Mouse (Mus musculus) retina, adult 2 months (tissue): ENCODE results near the gene Gm9789.
"Not testable (repeated sequence)": the region's sequence is repeated elsewhere in the genome, so short reads cannot be mapped to it uniquely, and the experiment has no call there.

ENCODE experiments used
- DNase-seq: peaks from one replicate; pipeline ENCODE4 v3.0.0-alpha.2; 2012; ENCODE audit warnings: low read depth, low spot score

Gene Gm9789

DNA sequence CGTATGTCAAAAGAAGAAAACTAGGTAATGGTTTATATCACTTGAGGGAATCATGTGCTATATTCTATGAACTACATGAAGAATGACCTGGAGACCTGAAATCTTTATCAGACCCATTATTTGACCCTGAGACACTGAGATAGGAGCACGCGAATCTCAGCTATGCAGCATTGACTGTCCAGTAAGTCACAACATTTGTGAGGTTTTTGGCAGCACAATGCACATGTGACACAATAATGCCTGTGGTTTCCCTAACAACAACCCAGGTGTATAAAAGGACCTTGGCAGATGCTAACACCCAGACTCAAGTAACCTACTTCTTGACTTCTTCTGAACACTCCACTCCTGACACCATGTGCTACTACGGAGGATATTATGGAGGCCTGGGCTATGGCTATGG, at the start of gene Gm9789:
Gm9789 (plus strand) TSS at position 301 of the 400 bp plus-strand sequence.
- DNase-seq: no peak

DNA sequence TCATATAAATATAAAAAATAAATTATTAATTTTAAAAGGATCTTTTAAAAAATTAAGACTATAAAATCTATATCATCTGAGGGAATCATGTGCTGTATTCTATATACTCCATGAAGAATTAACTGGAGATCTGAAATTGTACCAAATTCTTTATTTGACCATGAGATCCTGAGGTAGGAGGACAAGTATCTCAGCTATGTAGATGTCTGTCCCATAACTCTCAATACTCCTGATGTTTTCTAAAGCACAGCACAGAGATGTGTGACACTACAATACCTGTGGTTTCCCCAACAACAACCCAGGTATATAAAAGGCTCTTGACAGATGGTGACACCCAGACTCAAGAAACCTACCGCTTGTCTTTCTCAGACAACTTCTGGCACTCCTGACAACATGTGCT, 17.2 kb upstream of the Gm9789 start, which contains the start of gene Gm6358:
Gm6358 (plus strand) TSS at position 301 of the 400 bp plus-strand sequence.
- DNase-seq: no peak

DNA sequence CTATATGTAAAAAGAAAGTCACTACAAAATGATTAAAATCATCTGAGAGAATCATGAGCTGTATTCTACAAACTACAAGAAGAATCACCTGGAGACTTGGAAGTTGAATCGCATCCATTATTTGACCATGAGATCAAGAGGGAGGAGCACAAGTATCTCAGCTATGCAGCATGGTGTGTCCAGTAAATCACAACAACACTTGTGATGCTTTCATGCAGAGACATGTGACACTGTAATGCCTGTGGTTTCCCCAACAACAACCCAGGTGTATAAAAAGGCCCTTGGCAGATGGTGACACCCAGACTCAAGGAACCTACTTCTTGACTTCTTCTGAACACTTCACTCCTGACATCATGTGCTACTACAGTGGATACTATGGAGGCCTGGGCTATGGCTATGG, 7.0 kb upstream of the Gm9789 start, which contains the start of gene Gm10061:
Gm10061 (plus strand) TSS at position 301 of the 400 bp plus-strand sequence.
- no peak for DNase-seq

DNA sequence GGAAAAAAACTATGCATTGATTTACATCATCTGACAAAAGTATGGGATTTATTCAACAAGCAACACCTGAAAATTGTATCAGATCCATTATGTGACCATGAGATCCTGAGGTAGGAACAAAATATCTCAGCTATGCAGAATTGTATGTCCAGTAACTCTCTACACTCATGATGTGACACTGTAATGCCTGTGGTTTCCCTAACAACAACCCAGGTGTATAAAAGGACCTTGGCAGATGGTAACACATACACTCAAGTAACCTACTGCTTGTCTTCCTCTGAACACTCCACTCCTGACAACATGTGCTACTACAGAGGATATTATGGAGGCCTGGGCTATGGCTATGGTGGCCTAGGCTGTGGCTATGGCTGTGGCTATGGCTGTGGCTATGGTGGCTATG, 11.4 kb downstream of the Gm9789 start, which contains the start of gene Gm7735:
Gm7735 (plus strand) TSS at position 301 of the 400 bp plus-strand sequence.
- DNase-seq: not testable (repeated sequence)

DNA sequence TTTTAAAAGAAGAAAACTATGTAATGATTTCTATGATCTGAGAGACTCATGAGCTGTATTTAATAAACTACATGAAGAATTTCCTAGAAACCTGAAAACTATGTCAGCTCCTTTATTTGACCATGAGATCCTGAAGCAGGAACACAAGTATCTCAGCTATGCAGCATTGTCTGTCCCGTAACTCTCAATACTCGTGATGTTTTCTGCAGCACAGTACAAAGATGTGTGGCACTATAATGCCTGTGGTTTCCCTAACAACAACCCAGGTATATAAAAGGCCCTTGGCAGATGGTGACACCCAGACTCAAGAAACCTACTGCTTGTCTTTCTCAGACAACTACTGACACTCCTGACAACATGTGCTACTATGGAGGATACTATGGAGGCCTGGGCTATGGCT, 16.7 kb downstream of the Gm9789 start, which contains the start of gene 1110057P08Rik:
1110057P08Rik (plus strand) TSS at position 301 of the 400 bp plus-strand sequence.
- no peak for DNase-seq

DNA sequence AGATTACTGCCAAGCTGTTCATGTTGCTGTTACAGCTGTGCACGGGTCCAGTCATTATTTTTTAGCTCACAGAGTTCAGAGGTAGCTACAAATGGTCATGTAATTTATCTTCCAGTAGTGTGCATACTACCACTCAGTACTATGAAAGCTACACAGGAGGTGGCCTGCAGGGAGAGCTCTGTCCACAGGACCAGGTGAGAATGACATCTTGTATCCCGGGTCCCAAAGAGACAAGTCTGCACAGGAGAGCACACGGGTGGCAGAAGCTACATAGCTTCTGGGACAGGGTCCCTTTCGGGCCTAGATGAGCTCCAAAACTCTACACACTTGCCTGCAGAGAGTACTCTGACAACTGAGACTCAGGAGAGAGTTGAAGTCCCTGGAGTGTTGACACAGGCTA, 30.9 kb downstream of the Gm9789 start:
- DNase-seq: no peak

DNA sequence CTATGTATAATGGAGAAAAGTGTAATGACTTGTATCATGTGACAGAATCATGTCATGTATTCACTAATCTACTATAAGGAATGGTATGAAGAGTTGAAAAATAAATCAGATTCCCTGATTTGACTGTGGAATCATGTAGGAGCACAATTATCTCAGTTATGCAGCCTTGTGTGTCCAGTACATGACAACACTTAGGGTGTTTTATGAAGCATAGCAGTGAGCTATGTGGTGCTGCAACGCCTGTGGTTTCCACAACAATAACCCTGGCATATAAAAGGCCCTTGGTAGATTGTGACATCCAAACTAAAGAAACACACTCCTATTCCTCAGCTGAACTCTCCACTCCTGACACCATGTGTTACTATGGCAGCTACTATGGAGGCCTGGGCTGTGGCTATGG, 47.8 kb downstream of the Gm9789 start, which contains the start of gene Krtap20-2:
Krtap20-2 (plus strand) TSS at position 301 of the 400 bp plus-strand sequence.
- DNase-seq: no peak
